Mouse (Mus musculus) kidney, adult 8-10 months (tissue): ENCODE measurements around the gene Hist1h2ae.

Source experiments
- DNase-seq, 2 experiments: peaks; one replicate each; pipeline ENCODE4 v3.0.0; 2022

Hist1h2ae gene

DNA sequence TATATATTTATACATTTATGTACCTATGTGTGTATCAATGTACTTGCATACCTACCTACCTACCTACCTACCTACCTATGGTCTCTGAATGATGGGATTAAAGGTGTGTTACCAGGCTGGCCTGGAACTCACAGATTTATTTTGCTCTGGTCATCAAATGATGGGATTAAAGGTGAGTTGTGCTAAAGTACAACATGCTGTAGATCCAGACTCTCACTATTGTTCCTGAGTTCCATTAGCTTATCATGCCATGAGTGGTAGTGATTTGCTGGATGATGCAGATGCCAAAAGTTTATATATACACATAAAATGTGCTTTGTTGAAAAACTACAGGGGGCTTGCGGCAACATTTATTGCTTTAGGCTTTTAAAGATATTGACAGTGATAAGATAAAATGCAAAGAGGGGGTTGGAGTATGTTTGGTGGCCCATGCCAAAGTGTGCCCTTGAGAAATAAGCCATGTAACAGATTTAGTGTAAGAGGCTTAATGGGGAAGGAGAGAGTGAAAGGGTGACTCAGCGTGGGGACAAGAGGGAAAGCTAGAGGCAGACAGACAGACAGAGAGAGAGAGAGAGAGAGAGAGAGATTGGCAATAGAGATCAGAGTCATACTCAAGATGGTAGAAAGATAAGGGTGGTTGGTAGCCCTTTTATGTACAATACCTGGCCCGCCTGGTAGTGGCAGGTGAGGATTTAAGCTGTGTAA lies 33.9 kb downstream of the Hist1h2ae start:
- DNase-seq, result no peak

DNA sequence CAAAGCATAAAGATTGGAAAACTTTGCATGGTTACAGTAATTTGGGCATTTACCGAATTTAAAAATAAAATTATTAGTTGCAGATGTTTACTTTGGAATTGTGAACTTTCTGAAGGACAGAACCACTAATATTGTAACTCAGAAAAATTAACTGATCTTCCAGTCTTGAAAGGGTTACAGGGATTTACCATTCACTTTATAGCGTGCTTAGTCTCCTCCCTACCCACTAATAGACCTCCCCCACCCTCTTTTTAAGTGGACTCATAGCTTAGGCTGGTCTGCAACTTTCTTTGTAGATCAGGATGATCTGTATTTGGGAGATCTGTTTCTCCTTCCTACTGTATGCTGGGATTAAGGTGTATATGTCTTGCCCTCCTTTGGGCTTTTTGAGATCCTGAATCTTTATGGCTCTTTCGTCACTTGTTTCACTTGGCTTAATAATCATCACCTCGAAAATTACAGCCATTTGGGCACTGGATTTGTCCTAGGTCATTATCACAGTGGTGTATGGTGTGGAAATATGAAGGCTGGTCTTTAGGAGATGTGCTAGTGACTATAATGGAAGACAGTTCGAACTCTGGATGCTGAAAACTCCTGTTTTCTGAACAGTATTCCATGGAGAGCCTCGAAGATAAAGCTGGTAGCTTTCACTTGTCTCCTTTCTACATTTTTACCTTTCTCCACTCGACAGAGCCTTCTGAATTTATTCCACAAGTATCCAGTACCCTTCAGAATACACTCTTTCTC lies 34.8 kb downstream of the Hist1h2ae start:
- DNase-seq, result no peak

DNA sequence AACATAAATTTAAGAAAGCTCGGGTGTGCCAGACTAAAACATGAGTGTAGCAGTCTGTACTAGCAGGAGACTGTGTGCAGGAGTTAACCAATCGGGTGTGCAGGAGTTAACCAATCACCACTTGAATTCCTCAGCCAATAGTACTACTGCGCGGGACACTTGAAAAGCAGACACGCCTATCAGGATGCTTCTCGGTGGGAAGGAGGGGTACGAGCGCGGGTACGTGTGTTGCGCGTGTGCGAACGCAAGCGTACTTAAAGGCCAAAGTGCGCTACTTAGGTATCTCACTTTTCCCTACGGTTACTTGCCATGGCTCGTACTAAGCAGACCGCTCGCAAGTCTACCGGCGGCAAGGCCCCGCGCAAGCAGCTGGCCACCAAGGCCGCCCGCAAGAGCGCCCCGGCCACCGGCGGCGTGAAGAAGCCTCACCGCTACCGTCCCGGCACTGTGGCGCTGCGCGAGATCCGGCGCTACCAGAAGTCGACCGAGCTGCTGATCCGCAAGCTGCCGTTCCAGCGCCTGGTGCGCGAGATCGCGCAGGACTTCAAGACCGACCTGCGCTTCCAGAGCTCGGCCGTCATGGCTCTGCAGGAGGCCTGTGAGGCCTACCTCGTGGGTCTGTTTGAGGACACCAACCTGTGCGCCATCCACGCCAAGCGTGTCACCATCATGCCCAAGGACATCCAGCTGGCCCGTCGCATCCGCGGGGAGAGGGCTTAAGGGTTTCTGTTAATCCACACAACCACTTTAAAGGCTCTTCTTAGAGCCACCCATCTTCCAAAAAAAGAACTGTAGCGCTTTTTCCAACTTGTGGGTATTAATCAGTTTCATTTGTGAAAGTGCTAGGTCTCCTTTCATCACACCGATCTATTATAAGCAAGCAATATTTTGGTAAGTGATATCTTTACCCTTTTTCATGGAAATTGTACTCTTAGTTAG lies 35.6 kb downstream of the Hist1h2ae start, which contains the start of gene Hist1h3g:
TSS of gene Hist1h3g (plus strand) at position 286 of the 939 bp plus-strand sequence.
- DNase-seq, result peak; percentile 81

DNA sequence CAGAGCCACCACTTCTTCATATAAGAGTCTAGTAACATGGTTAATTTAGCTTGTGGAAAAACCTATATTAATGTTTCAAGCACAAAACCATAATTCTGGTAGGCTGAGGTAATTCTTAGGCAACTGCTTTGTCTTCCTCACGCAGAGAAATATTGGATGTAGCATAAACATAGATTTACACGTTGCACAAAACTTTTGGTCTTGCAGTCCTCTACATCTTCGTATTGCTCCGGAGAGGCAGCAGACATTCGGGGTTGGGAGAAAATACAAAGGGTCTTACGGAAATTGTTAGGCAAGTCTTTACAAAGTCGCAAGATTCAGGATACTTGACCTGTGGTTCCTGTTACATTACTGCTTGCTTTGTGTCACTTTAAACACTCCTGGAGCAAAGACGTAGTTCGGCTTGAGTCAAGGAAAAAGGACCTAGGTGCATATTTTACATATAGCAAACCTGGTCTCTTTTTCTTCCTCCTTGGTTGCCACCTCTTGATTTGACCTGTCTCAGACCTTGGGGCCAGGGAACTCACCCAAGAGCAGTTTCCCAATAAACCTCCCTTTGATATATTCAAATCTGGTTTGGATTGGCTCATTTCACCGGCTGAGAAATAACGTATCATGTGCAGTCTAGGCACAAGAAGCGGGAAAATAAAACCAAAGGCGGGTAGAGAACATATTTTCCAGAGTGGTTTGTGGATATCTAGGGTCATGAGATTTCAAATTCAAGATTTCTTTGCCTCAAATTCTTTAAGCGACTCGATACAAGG lies 36.5 kb downstream of the Hist1h2ae start:
- no peak for DNase-seq

DNA sequence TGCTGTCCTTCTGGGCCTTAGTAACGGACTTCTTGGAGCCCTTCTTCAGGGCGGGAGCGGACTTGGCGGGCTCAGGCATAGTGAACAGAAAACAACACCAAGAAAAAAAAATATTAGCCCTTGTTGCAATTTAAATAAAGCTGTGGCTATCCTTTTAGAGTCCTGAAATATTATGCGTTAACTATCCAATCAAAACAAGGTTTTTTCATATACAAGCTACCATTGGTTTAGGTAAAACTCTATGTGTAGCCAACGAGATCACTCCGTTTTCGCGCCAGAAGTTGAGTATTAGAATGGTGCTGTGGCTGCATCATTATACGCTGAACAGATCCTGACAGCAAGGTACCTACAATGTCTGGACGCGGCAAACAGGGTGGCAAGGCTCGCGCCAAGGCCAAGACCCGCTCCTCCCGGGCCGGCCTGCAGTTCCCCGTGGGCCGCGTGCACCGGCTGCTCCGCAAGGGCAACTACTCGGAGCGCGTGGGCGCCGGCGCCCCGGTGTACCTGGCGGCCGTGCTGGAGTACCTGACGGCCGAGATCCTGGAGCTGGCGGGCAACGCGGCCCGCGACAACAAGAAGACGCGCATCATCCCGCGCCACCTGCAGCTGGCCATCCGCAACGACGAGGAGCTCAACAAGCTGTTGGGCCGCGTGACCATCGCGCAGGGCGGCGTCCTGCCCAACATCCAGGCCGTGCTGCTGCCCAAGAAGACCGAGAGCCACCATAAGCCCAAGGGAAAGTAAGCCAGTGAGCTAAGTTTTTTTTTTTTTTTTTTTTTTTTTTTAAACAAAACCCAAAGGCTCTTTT lies 37.3 kb downstream of the Hist1h2ae start, which contains the start of gene Hist1h2af:
TSS of gene Hist1h2af (plus strand) at position 347 of the 808 bp plus-strand sequence.
- DNase-seq, result peak in 1 of 2 experiments; percentile 51

DNA sequence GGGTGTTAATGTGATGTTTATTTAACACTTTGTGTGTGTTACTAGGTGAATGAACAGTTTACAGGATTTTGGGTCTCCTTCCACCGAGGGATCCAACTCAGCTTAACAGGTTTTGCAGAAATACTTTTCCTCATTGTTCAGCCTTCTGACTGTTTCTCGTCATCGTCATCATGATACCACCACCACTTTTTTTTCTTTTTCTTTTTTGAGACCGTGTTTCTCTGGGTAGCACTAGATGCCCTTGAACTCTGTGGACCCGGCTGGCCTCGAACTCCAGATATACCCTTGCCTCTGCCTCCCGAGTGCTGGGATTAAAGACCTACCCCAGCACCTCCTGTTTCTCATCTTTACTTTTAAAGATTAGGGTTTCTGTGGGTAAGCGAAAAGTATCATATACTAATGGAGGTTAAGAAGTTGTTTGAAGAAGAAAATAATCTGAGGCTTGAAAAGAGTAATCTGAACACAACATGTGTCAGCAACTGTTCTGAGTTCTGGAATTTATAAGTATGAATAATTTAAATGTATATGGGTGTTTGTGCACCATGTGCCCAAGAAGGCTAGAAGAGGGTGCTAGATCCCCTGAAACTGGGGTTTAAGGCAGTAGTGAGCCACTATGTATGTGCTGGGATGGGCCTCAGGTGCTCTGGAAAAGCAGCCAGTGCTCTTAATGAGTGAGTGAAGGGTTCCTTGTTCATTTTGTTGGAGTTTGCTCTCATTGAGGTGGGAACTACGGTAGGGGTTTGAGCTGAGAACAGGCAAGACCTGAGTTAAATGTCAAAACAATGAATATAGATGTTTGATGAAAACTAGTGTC lies 38.6 kb downstream of the Hist1h2ae start:
- DNase-seq, result no peak

DNA sequence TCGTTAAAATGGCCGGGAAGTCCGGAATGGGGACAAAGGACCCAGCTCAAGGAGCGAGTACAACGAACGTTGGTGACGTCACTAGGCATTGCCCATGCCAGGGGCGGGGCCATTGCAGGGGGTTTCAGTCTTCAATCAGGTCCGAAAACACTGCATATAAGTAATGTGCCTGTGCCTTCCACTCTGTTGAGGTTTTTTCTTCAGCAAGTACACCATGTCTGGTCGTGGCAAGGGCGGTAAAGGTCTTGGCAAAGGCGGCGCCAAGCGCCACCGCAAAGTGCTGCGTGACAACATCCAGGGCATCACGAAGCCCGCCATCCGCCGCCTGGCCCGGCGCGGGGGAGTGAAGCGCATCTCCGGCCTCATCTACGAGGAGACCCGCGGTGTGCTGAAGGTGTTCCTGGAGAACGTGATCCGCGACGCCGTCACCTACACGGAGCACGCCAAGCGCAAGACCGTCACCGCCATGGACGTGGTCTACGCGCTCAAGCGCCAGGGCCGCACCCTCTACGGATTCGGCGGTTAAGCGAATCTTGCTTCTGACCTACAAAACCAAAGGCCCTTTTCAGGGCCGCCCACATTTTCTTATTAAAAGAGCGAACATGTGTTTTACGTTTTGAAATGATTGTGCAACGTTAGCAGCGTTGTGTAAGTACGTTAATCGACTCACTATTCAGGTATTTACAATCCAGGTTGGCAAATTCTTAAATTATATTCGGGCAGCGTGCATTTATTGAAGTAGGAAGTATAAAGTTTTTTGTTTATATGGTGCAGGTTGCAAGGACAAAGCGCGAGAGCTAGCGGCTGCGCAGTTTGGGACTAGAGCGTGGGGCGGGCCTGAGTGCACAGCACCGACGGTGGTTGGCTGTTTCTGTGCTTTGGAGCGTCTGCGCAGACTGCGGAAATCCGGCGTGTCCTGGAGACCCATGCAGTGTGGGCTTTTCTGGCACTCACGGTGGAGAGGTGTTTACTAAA lies 39.8 kb downstream of the Hist1h2ae start, which contains the start of gene Hist1h4h:
TSS of gene Hist1h4h (plus strand) at position 150 of the 975 bp plus-strand sequence.
- peak; percentile 95 to 97 for DNase-seq

DNA sequence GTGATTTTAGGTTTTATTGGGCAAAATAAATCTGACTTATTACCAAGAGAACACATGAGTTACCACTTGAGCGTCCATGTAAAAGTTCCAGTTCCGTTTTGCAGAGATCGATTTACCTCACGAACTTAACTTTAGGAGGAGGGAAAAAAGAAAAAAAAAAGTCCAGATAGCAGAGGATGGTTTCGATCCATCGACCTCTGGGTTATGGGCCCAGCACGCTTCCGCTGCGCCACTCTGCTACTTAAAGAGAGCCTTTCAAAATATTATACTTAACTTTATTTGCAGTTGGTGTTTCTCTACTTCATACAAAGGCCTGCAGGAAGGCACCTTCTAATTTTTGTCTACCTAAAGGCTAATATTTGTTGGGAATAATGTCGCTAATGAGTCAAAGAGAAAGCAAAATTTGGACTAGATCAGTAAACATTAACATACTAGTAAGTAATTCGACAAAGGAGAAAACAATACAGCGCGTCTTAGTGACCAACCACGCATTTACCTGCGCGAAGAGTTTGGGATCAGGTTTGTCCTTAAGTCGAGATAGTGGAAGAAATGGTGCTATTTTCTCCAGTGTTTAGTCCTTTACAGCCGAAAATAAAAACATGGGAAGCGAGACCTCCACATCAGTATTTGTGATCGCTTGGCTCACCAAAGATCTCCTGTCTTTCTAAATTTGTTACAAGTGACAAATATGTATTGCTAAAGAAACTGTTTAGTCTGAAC lies 40.7 kb downstream of the Hist1h2ae start:
- DNase-seq, result peak; percentile 45 to 66

DNA sequence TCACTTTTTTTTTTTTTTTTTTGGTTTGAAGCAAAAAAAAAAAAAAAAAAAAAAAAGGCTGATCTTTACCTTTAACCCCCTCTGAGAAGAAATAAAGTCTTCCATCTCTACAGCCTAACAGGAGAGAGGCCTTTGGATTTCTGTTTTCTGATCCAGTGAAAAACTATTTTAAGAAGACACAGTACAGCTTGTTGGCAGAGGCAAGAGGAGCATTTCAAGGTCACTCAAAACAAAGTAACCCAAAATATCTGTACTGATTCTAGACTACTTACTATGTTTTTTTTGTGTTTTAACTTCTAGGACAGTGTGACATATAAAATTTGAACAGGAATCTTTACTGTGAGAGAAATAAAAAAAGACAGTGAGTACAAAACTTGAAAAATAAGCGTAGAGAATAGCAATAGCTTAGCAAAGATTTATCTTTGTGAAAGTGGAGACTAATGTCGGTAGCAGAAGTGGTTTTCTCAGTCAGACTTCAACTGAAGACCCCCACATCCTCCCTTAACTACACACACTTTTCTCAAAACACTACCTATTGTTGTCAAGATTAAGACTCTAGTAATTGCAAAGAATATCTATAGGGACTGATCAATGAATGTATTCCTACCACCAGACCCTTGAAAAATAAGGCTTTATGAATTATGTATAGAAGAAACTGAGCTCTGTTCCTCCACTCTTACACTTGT lies 41.4 kb downstream of the Hist1h2ae start:
- DNase-seq, result no peak

DNA sequence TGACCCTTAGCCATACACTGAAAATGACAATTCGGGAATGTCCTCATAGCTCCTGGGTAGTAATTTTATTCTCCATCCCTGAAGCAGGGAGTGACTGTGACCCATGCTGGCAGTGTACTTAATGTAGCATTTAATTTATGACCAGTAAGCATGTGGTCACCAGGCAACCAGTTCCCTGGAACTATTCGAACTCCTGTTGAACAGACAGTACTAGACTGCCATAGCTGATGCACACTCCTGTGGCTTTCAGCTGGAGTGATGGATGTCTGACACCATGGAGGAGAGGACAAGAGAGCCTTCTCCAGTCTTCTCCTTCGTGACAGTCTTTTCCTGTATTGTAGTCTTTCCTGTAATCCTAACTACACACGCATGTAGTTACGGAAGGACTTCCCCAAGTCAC lies 42.0 kb downstream of the Hist1h2ae start:
- DNase-seq, result no peak

DNA sequence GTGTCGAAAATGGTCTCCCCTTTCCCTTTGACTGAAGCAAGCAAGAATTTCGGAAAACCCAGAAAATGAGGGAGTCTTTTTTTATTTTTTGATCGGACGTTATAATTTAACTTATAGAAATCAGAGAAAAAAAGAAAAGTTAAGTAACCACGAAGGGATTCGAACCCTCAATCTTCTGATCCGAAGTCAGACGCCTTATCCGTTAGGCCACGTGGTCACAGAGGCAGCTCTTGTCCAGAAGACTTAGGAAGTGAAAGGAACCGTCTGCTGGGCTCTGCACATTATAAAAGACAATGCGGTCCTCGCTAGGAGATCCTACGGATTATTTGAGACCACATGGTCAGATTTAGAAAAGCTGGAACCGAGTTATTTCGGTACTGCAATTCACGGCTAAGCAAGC lies 44.7 kb downstream of the Hist1h2ae start:
- peak; percentile 82 to 92 for DNase-seq

DNA sequence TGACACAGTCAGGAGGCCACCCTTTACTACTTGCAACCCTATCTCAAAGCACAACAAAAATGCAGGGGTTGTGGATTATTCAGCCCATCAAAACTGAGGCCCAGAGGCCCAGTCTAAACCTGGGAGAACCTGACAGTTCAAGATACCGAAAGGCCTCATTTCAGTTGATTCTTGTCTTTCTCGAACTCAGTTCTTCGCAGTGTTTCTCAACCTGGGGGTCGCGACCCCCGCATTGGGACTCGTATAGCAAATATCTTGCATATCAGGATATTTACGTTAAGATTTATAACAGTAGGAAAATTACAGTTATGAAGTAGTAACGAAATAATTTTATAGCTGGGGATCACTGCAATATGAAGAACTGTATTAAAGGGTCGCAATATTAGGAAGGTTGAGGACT lies 45.1 kb downstream of the Hist1h2ae start:
- DNase-seq, result no peak

DNA sequence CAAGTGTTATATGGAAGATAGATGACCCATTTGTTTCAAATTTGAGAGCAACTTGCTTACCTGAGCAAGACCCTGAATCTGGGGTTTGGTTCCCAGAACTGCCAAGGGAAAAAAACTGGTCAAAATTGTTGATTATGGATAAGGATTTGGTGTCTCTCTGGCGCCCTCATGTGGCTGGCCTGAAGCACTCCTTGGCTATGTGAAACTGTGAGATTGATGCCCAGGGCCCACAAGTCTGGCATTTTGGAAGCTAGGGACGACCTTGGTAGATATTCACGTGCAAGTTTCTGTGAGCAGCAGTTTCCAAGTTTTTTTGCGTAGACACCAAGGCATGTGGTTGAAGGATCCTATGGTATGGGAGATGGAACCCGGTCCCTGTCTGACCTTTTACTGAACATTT lies 46.4 kb downstream of the Hist1h2ae start:
- peak; percentile 47 to 49 for DNase-seq

DNA sequence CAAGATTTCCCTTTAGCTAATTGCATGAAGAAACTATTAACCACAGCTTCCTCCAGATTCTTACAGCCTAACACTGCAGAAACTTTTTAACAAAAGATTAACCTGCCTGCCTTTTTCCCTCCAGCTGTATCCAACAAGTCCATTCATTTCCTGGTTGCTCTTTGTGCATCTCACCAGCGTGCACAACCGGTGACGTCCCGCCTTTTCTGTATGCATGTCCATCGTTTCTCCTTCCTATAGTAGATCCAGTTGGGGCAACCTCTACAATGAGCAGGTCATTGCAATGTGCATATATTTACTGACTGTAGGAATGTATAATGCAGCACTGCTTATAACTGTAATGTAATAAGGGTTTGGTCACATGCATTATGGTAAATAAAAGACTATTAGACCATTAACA lies 47.0 kb downstream of the Hist1h2ae start:
- no peak for DNase-seq

DNA sequence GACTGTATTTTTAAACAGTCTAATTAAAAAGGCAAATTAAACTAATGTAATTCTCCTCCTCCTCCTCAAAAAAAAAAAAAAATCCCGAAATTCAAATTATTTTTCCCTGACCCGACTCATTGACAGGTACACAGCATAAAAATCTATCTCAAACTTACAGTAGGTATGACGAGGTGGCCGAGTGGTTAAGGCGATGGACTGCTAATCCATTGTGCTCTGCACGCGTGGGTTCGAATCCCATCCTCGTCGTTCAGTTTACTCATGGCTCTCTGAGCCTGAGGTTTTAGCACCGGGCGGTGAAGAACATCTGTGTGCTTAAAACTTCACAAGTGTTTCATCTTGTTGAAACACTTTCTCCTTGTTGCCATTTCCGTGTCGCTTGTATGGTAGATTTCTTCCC lies 49.3 kb downstream of the Hist1h2ae start:
- peak; percentile 52 to 87 for DNase-seq
